ENCODE assay signal across 15 mouse cellular contexts in genomic region chr4:31608811-31609210, GRCm38 (mm10).
DNase-seq lines count a peak whose midpoint lies in the region; ATAC-seq and TF ChIP-seq lines count a peak whose summit lies in the region.
"Had no signal": no experiment of that assay in that cellular context is flagged by ENCODE, and none has a peak within 500 bp of the region (broad histone marks: within the 10 kb centered on the region; RNA-seq: fewer than 3 reads in every experiment).

No protein-coding gene starts in this region.

- whole genome bisulfite sequencing in midbrain, postnatal 0 days: 86% methylated on average over 8 of the region's 8 CpGs

- intact Hi-C loops in left cerebral cortex, postnatal 10 days (cut with DNase I): no loop called here

- H3K4me2 ChIP-seq in midbrain, postnatal 0 days (ENCODE audit: low read depth, low read length, poor library complexity, severe bottlenecking): no peak overlapping the region
- H3K4me2 ChIP-seq: intestine, embryonic 15.5 days; liver, embryonic 12.5 days had no signal

- H3K9me3 ChIP-seq in midbrain, postnatal 0 days (ENCODE audit: low read length): no peaks in the 10 kb centered on the region
- H3K9me3 ChIP-seq: intestine, embryonic 15.5 days; liver, embryonic 12.5 days; midbrain, embryonic 10.5 days had no signal

- H3K27ac ChIP-seq in midbrain, postnatal 0 days (ENCODE audit: low read depth, low read length): no peak overlapping the region
- H3K27ac ChIP-seq: intestine, embryonic 15.5 days; kidney, postnatal 0 days; liver, embryonic 12.5 days; midbrain, embryonic 10.5 days had no signal

- ATAC-seq in megakaryocyte, adult 5-6 weeks (ENCODE audit: poor library complexity, severe bottlenecking): no peak
- no peak for ATAC-seq in midbrain, postnatal 0 days (ENCODE audit: low FRiP score)
- ATAC-seq: intestine, embryonic 15.5 days; liver, embryonic 12.5 days had no signal

- no peaks in the 10 kb centered on the region for H3K36me3 ChIP-seq in midbrain, postnatal 0 days (ENCODE audit: insufficient read depth, low read length)
- H3K36me3 ChIP-seq: intestine, embryonic 15.5 days; liver, embryonic 12.5 days; midbrain, embryonic 10.5 days had no signal

- no peak overlapping the region for H3K9ac ChIP-seq in midbrain, postnatal 0 days (replicated peaks; ENCODE audit: low read length, poor library complexity, severe bottlenecking)
- H3K9ac ChIP-seq: intestine, embryonic 15.5 days; liver, embryonic 12.5 days had no signal

- no peaks in the 10 kb centered on the region for H3K27me3 ChIP-seq in midbrain, postnatal 0 days (ENCODE audit: insufficient read depth, low read length)
- H3K27me3 ChIP-seq: intestine, embryonic 15.5 days; liver, embryonic 12.5 days had no signal

- peak; percentile 32 to 43 for DNase-seq in left cerebral cortex, adult 18-20 months (ENCODE audit: low spot score in 2 of 2)
- DNase-seq in left cerebral cortex, adult 11 months (ENCODE audit: low spot score): no peak
- DNase-seq in cerebellum, adult 9-11 months: peak; percentile 31
- peak; percentile 35 to 42 for DNase-seq in left cerebral cortex, postnatal 10 days (ENCODE audit: extremely low spot score in 1 of 2, low spot score in 2 of 2)
- peak; percentile 31 to 36 for DNase-seq in right cerebral cortex, postnatal 36 days (ENCODE audit: low spot score in 2 of 2)
- DNase-seq in thymus, postnatal 10 days (ENCODE audit: low spot score in 2 of 2): no peak
- DNase-seq in midbrain, postnatal 0 days (ENCODE audit: low spot score): no peak
- DNase-seq: gastrocnemius, postnatal 36 days; lung, postnatal 14 days; thymus, postnatal 4 days had no signal

- no peak overlapping the region for H3K4me3 ChIP-seq in midbrain, postnatal 0 days (ENCODE audit: low read depth, low read length)
- H3K4me3 ChIP-seq: intestine, embryonic 15.5 days; liver, embryonic 12.5 days; midbrain, embryonic 10.5 days had no signal

- TF ChIP-seq CTCF in midbrain, postnatal 0 days (IDR thresholded peaks at IDR 0.05): no peak

- H3K4me1 ChIP-seq in midbrain, postnatal 0 days (ENCODE audit: insufficient read depth, low read length): no peaks in the 10 kb centered on the region
- H3K4me1 ChIP-seq: liver, embryonic 12.5 days had no signal

Comparison
In these comparisons a context has a peak if more than half of its experiments do, and no peak if none do; other contexts are left out.
1. DNase-seq: peak in left cerebral cortex, adult 18-20 months (2 of 2), cerebellum, adult 9-11 months (single experiment), left cerebral cortex, postnatal 10 days (2 of 2) and right cerebral cortex, postnatal 36 days (2 of 2); none in left cerebral cortex, adult 11 months (single experiment), thymus, postnatal 10 days (0 of 2) and midbrain, postnatal 0 days (single experiment).